Mouse (Mus musculus): ENCODE measurements around the gene Sntb2. TPM values are rescaled to one million over a fixed set of nuclear protein-coding genes. Genes with fewer than 3 reads are reported as not detected.

Gene Sntb2
- polyA plus RNA-seq, 1 experiment: 14.4 TPM

- TF ChIP-seq CTCF (IDR thresholded peaks at IDR 0.05; ENCODE audit: control insufficient read depth, insufficient read depth, insufficient replicate concordance, low read depth, low read length): no peak
- no peaks in the 10 kb centered on the region for H3K27me3 ChIP-seq (ENCODE audit: control insufficient read depth, insufficient read depth, low read length)
- 0 out of 2 replicates have a peak, but pooled peaks cover 1% of the 10 kb centered on the region for H3K36me3 ChIP-seq (ENCODE audit: control insufficient read depth, insufficient read depth, low read length)
- H3K4me3 ChIP-seq (ENCODE audit: control insufficient read depth, low read depth, low read length): peak overlapping the region; percentile 85
- H3K27ac ChIP-seq (ENCODE audit: control insufficient read depth, insufficient read depth, low read depth, low read length): no peak overlapping the region; the same call in 1 of the 2 replicates
- H3K4me1 ChIP-seq (ENCODE audit: control insufficient read depth, insufficient read depth, low read length): peaks cover 17% of the 10 kb centered on the region
These were observed 1.7 kb downstream of the Sntb2 start for GRCm38 (mm10) chr8:106937081-106937800.

DNA sequence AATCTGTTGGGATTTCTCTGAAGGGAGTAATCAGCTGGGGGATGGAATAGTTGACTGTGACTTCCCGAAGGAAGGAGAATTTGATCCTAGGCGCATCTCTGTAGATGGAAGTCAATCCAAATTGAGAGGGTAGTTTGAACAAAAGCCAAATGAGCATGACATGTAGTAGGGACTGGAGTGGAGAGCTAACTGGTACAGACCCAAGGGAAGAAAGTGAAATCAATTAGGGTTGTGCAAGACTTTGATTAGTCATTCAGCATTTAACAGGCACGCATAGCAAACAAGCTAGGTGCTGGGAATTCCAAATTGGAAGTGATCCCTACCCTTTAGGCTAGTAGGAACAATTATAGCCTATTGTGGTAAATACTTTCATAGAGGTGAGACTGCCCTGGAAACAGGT is 6.3 kb downstream of the Sntb2 start:
- TF ChIP-seq CTCF (IDR thresholded peaks at IDR 0.05; ENCODE audit: control insufficient read depth, insufficient read depth, insufficient replicate concordance, low read depth, low read length): no peak
- H3K27ac ChIP-seq (ENCODE audit: control insufficient read depth, insufficient read depth, low read depth, low read length): no peak overlapping the region
- 0 out of 2 replicates have a peak, but pooled peaks cover 1% of the 10 kb centered on the region for H3K36me3 ChIP-seq (ENCODE audit: control insufficient read depth, insufficient read depth, low read length)
- H3K4me3 ChIP-seq (ENCODE audit: control insufficient read depth, low read depth, low read length): no peak overlapping the region
- H3K27me3 ChIP-seq (ENCODE audit: control insufficient read depth, insufficient read depth, low read length): no peaks in the 10 kb centered on the region
- H3K4me1 ChIP-seq (ENCODE audit: control insufficient read depth, insufficient read depth, low read length): peaks cover 5% of the 10 kb centered on the region

DNA sequence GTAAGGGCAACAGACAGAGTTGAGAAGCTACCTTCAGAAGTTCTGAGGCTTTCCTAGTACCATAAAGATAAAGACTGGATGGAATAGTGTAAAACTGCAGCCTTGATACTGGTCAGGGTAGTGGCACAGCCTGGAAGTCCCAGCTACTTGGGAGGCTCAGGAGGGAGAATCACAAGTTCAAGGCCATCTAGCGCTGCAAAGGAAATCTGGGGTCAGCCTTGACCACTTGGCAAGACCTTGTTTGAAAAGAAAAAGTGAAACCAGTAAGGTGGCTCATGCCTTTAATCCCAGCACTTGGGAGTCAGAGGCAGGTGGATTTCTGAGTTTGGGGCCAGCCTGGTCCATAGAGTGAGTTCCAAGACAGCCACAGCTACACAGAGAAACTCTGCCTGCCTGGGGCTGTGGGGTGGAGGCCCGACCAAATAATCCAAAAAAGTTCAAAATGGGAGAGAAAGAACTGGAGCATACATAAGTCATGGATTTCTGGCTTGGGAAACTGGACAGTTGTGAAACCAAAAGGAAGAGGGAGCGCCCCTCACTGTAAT is 8.4 kb downstream of the Sntb2 start:
- peaks cover 2% of the 10 kb centered on the region for H3K4me1 ChIP-seq (ENCODE audit: control insufficient read depth, insufficient read depth, low read length)
- no peak overlapping the region for H3K27ac ChIP-seq (ENCODE audit: control insufficient read depth, insufficient read depth, low read depth, low read length)
- H3K36me3 ChIP-seq (ENCODE audit: control insufficient read depth, insufficient read depth, low read length): 0 out of 2 replicates have a peak, but pooled peaks cover 1% of the 10 kb centered on the region
- TF ChIP-seq POLR2A (IDR thresholded peaks at IDR 0.05; ENCODE audit: control insufficient read depth, low read depth, low read length): no peak
- H3K4me3 ChIP-seq (ENCODE audit: control insufficient read depth, low read depth, low read length): no peak overlapping the region
- no peaks in the 10 kb centered on the region for H3K27me3 ChIP-seq (ENCODE audit: control insufficient read depth, insufficient read depth, low read length)

- no peak for TF ChIP-seq POLR2A (IDR thresholded peaks at IDR 0.05; ENCODE audit: control insufficient read depth, low read depth, low read length)
- TF ChIP-seq CTCF (IDR thresholded peaks at IDR 0.05; ENCODE audit: control insufficient read depth, insufficient read depth, insufficient replicate concordance, low read depth, low read length): no peak
These were observed 9.2 kb downstream of the Sntb2 start for GRCm38 (mm10) chr8:106944756-106945155.

DNA sequence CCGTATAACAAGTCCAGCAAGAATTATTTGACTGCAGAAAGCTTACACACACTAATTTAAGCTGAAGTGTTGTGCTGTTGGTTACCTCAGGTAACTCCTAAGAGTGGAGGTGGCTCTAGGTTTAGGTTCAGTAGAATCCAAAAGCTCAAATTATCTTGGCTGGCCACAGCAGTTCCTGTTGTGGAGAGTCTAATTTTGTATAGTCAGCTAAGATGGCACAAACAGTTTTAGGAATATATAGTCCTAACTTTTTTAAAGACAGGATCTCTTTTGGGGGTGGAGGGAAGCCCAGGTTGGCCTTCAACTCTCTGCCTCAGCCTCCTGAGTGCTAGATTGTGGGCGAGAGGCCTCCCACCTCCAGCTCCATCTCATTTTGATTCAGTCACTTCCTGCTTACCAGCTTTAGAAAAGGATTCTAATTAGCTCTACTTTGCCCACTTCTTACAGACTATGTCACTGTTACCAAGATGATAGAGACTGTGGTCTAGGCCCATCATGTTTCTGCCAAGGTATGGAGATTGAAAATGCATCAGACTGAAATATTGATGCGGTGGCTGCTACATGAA is 13.2 kb downstream of the Sntb2 start:
- Histone ChIP-seq H3K27me3 (ENCODE audit: control insufficient read depth, insufficient read depth, low read length) (no peaks in the 10 kb centered on the region), H3K4me1 (ENCODE audit: control insufficient read depth, insufficient read depth, low read length) (peaks cover 2% of the 10 kb centered on the region), H3K4me3 (ENCODE audit: control insufficient read depth, low read depth, low read length) (no peak overlapping the region), H3K27ac (ENCODE audit: control insufficient read depth, insufficient read depth, low read depth, low read length) (no peak overlapping the region), H3K36me3 (ENCODE audit: control insufficient read depth, insufficient read depth, low read length) (no peaks in the 10 kb centered on the region; the same call in 1 of the 2 replicates)
- no peak for TF ChIP-seq CTCF (IDR thresholded peaks at IDR 0.05; ENCODE audit: control insufficient read depth, insufficient read depth, insufficient replicate concordance, low read depth, low read length)
- TF ChIP-seq POLR2A (IDR thresholded peaks at IDR 0.05; ENCODE audit: control insufficient read depth, low read depth, low read length): no peak

More at GRCm38 (mm10) chr8:106944756-106945155, 9.2 kb downstream of the Sntb2 start:
- H3K4me1 ChIP-seq (ENCODE audit: control insufficient read depth, insufficient read depth, low read length): peaks cover 2% of the 10 kb centered on the region
- H3K4me3 ChIP-seq (ENCODE audit: control insufficient read depth, low read depth, low read length): no peak overlapping the region
- H3K27me3 ChIP-seq (ENCODE audit: control insufficient read depth, insufficient read depth, low read length): no peaks in the 10 kb centered on the region
- no peak overlapping the region for H3K27ac ChIP-seq (ENCODE audit: control insufficient read depth, insufficient read depth, low read depth, low read length)
- no peaks in the 10 kb centered on the region for H3K36me3 ChIP-seq (ENCODE audit: control insufficient read depth, insufficient read depth, low read length)

GRCm38 (mm10) chr8:106951707-106952106 is 16.2 kb downstream of the Sntb2 start:
- Histone ChIP-seq H3K27ac (ENCODE audit: control insufficient read depth, insufficient read depth, low read depth, low read length) (peak overlapping the region; percentile 70; the same call in 1 of the 2 replicates), H3K27me3 (ENCODE audit: control insufficient read depth, insufficient read depth, low read length) (no peaks in the 10 kb centered on the region), H3K36me3 (ENCODE audit: control insufficient read depth, insufficient read depth, low read length) (no peaks in the 10 kb centered on the region; the same call in 1 of the 2 replicates), H3K4me3 (ENCODE audit: control insufficient read depth, low read depth, low read length) (no peak overlapping the region), H3K4me1 (ENCODE audit: control insufficient read depth, insufficient read depth, low read length) (peaks cover 2% of the 10 kb centered on the region; the same call in 1 of the 2 replicates)
- no peak for TF ChIP-seq CTCF (IDR thresholded peaks at IDR 0.05; ENCODE audit: control insufficient read depth, insufficient read depth, insufficient replicate concordance, low read depth, low read length)
- TF ChIP-seq POLR2A (IDR thresholded peaks at IDR 0.05; ENCODE audit: control insufficient read depth, low read depth, low read length): no peak

DNA sequence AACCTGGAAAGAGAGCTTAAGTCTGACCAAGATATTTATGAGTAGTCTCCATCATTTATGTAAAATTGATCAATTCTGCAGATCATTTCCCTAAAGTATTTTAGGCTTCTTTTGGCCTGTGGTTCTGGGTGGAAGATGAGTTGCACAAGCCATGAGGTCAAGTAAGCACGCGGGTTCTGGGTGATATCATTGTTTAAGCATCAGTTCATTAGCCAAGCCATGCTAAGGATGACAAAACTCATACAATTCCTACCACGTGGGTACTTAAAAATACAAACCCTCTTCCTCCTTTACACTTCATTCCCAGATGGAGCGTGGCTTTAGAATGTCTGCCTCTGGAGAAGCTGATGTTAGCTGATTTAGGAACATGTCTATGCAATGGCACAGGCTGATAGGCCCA is 18.0 kb downstream of the Sntb2 start:
- H3K4me1 ChIP-seq (ENCODE audit: control insufficient read depth, insufficient read depth, low read length): no peaks in the 10 kb centered on the region
- no peak overlapping the region for H3K4me3 ChIP-seq (ENCODE audit: control insufficient read depth, low read depth, low read length)
- TF ChIP-seq CTCF (IDR thresholded peaks at IDR 0.05; ENCODE audit: control insufficient read depth, insufficient read depth, insufficient replicate concordance, low read depth, low read length): no peak
- no peaks in the 10 kb centered on the region; the same call in 1 of the 2 replicates for H3K36me3 ChIP-seq (ENCODE audit: control insufficient read depth, insufficient read depth, low read length)
- H3K27me3 ChIP-seq (ENCODE audit: control insufficient read depth, insufficient read depth, low read length): no peaks in the 10 kb centered on the region
- H3K27ac ChIP-seq (ENCODE audit: control insufficient read depth, insufficient read depth, low read depth, low read length): no peak overlapping the region
